Mouse (Mus musculus): ENCODE measurements around the gene Rab33b.
"Not testable (repeated sequence)": the region's sequence is repeated elsewhere in the genome, so short reads cannot be mapped to it uniquely, and the experiment has no call there.

The Rab33b gene

GRCm38 (mm10) chr3:51483741-51484359, at the start of gene Rab33b:
Gene Rab33b, plus strand, starts transcription at chr3:51483920.
- DNase-seq (ENCODE audit: low spot score), result peak; percentile 90

DNA sequence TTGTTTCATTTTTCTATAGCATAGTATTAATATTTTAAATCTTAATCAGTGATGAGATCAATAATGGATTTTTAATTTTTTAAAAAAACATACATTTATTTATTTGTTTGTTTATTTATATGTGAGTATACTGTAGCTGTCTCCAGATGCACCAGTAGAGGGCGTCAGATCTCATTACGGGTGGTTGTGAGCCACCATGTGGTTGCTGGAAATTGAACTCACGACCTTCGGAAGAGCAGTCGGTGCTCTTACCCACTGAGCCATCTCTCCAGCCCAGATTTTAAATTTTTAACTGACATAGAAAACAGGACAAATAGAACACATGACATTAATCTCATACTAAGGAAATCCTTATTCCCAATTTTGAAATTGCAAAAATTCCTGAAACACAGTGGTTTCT, 49.4 kb upstream of the Rab33b start:
- DNase-seq (ENCODE audit: low spot score), result not testable (repeated sequence)

DNA sequence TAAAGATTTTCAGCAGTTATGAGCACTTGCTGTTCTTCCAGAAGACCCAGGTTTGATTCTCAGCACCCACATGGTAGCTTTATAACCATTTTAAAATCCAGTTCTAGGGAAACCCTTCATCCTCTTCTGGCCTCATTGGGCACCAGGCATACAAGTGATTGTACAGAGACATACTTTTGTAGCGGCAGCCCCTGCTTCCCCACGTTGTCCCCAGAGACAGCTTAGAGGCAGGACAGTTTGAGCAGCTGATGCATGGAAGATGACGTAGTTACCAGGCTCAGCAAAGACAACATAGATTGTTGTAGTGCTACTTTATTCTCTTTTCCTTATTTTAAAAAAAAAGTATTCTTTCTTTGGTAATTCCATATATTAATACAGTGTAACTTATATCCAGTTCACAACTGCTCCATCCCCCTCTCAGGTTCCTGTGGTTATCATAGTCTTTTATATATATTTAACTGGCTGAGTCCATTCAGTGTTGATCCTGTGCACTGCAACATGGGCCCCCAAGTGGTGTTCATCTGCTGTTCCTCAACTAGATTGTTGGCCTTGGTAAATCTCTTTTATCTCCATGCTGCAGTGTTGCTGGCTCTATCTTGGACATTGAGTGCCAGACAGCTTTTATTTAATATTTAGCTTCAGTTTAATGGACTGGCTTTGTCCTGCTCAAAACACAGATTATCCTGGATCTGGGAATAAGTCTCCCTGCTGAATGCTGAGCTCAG, 48.7 kb upstream of the Rab33b start:
- DNase-seq (ENCODE audit: low spot score), result no peak

DNA sequence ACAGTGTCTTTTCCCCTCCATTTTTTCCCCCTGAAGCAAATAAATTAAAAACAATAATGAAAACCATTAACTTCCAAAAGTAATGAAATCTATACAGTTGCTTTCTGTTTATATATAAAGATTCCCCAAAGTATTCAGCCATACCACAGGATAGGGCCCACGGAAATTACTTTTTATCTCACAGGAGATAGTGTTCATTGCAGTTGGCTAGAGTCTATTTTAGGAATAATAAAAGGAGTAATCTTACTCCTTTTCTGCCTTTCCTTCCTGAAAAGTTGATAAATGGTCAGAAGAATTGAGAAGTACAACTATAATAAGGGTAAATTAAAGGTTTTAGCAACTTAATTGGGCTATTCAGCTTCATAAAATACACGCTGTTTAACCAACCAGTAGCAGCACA, 15.2 kb upstream of the Rab33b start:
- no peak for DNase-seq (ENCODE audit: low spot score)

DNA sequence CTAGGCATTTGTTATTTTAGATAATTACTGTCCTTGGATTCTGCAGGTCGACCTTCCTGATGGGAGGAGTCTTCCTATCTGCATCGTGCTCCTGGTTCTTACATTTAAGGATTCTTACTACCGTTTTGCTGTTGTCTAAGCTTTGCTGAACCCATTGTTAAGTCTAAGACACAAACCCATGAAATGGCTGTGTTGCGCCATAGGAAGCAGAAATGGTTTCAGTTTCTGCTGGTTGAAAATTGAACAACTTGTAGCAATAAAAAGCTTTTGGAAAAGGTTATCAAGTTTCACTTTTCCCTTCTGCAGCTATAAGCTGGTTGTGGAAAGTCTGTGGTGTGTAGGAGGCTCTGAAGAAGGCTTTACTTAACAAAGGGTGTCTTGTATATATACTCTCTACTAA, 8.0 kb upstream of the Rab33b start:
- no peak for DNase-seq (ENCODE audit: low spot score)

- no peak for DNase-seq (ENCODE audit: low spot score)
Observed at GRCm38 (mm10) chr3:51479893-51480292, 3.8 kb upstream of the Rab33b start.

- peak; percentile 21 for DNase-seq (ENCODE audit: low spot score)
Observed at GRCm38 (mm10) chr3:51481059-51481458, 2.7 kb upstream of the Rab33b start.

DNA sequence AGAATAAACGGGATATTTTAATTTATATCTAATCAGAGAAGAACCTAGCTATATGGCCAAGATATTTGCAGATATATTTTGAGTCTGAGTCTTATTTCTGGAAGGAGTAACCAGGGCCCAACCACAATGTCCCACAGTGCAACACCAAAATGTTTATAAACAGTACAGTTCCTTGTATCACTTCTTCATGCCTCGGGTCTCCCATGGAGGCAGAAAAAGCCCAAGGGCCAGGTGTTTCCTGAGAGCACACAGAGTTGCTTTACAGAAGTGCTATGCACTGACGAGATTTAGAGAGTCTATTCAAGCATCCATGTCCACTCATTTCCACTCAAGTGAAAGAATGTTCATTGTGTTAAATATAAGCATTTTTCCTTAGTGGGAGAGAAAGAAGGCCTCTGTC, 1.8 kb upstream of the Rab33b start:
- no peak for DNase-seq (ENCODE audit: low spot score)

DNA sequence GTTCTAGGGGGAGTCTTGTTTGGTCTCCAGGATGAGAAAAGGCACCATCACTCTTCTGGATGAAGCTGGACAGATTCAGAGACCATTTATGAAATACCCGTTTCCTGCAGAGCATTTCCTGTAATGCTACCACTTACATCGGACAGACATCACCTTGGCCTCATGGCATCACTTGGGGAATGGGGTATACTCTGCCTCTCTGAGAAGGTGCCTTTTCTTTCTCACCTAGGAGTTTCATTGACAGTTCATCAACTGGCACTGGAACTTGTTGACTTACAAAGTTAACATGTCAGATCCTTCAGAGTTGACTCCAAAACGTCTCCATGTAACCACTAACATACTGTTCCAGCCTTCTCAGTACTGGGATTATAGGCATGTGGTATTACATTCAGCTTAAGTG, 939 bp upstream of the Rab33b start:
- DNase-seq (ENCODE audit: low spot score), result no peak

GRCm38 (mm10) chr3:51484370-51484769, 650 bp downstream of the Rab33b start:
- no peak for DNase-seq (ENCODE audit: low spot score)

- DNase-seq (ENCODE audit: low spot score), result no peak
Observed at GRCm38 (mm10) chr3:51485347-51485746, 1.6 kb downstream of the Rab33b start.

DNA sequence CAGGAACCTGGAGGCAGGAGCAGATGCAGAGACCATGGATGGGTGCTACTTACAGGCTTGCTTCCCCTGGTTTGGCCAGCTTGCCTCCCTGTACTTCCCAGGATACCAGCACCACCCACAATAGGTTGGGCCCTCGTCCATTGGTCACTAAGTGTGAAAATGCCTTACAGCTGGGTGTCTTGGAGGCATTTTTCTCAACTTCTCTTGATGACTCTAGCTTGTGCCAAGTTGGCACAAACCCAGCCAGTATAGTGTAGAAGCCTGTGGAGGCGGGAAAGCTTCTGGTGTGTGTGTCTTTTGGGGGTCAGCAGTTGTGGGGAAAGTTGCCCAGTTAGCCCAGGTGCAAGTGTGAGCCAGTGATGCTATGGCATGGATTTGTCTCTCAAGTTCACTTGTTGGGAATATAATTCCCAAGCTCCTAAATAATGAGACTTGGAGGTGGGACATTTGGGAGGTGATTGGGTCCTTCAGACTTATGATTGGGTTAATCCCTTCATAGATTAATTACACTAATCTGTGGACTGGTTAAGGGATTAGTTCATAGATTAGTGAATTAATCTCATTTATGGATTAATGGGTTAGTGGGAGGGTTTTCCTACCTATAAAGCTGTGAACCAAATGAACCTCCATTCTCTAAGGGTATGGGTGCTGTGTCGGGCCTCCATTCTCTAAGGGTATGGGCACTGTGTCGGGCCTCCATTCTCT, 2.9 kb downstream of the Rab33b start:
- no peak for DNase-seq (ENCODE audit: low spot score)

GRCm38 (mm10) chr3:51490088-51490753, 6.5 kb downstream of the Rab33b start:
- DNase-seq (ENCODE audit: low spot score), result no peak

DNA sequence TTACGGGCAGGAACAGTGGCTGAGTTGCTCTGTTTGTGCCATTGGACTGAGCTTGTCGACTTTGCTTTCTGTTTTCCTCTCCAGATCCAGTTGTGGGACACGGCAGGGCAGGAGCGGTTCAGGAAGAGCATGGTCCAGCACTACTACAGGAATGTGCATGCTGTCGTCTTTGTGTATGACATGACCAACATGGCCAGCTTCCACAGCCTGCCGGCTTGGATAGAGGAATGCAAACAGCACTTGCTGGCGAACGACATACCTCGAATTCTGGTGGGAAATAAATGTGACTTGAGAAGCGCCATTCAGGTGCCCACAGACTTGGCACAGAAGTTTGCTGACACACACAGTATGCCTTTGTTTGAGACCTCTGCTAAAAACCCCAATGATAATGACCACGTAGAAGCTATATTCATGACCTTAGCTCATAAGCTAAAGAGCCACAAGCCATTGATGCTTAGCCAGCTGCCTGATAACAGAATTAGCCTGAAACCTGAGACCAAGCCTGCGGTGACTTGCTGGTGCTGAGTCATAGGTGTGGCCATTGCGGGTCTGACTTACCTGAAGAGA, 9.6 kb downstream of the Rab33b start:
- no peak for DNase-seq (ENCODE audit: low spot score)

DNA sequence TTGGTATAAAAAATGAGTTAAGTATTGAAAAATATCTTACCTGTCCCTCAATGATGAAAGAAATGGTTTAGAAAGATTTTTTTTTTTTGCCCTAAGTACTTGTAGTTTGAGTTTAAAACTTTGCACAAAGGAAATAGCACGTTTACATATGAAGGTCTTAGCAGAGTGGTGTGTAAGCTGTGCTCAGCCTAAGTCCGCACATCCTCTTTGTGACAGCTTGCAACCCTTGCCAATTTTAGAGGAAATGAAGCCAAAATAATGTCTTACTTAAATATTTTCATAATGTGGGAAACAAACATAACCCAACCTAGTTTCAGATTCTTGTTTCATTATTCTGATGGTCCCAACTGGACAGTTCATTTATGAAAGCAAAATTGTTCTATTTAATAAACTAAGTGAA, 10.7 kb downstream of the Rab33b start:
- DNase-seq (ENCODE audit: low spot score), result no peak

DNA sequence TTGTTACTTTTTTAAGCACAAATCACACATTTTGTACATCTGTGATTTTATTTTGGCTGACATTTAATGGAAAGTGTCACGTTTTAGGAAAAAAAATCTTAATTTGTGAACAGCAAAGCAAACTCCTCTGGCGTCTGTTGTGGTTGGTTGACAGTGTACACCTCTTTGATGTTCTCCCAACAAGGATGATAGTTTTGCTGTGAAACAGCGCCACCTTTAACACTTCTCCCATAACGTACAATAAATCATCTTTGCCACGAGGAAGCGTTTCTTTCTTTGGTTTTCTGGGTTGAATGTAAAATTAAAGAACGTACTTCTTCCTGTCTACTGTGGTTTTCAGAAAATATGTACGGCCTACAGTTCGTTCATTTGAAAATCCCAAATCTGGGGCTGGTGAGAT, 11.9 kb downstream of the Rab33b start:
- DNase-seq (ENCODE audit: low spot score), result no peak

GRCm38 (mm10) chr3:51497978-51498377, 14.3 kb downstream of the Rab33b start:
- no peak for DNase-seq (ENCODE audit: low spot score)

- DNase-seq (ENCODE audit: low spot score), result no peak
Observed at GRCm38 (mm10) chr3:51498659-51499058, 14.9 kb downstream of the Rab33b start.

DNA sequence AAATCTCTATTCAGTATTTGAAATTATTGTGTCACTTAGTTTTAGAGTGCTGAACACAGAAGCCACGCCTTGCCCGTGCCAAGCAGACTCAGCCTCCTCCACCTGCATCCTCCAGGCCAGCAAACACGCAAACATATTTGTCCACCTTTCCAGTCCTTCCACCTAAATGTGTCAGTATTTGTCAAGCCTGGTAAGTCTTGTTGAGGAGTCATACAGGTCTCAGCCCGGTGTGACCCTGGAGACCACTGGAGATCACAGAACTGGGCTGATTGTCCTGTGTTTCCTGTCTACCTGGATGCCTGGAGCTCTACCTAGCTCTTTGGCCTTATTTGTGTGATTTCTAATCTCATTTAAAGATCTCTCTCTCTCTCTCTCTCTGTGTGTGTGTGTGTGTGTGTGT, 16.2 kb downstream of the Rab33b start:
- DNase-seq (ENCODE audit: low spot score), result no peak

DNA sequence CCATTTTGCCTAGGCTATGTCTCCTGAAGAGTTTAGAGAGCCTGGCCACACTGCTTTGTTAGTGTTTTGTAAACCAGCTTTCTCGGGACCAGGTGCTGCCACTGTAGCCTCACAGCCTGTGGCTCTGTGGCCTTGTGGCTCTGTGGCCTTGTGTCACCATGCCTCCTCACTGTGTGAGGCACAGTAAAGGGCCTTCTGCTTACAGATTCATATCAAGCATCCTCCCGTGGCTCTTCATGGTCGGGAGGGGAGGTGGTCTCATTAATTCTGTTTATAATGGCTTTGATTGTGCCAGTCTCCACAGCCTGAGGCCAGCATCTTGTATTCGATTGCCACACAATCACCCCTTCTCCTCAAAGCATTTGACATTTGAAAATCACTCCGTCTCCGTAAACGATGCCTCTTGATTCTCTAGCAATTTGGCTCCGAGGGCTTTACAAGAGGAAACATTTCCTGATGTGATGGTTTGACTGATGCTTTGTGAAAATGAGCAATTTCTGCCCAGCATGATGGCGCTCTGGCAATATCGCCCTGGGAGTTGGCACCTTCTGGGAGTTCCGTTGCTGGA, 20.7 kb downstream of the Rab33b start:
- DNase-seq (ENCODE audit: low spot score), result no peak

GRCm38 (mm10) chr3:51505465-51505864, 21.7 kb downstream of the Rab33b start:
- no peak for DNase-seq (ENCODE audit: low spot score)

GRCm38 (mm10) chr3:51510903-51511302, 27.2 kb downstream of the Rab33b start:
- DNase-seq (ENCODE audit: low spot score), result peak; percentile 55

Measured in spleen, adult 12 weeks (tissue).